Mouse (Mus musculus): ENCODE results near the gene Itm2c. TPM values are rescaled to one million over a fixed set of nuclear protein-coding genes. Genes with fewer than 3 reads are reported as not detected.

Itm2c gene
- polyA plus RNA-seq, 1 experiment from 2014 or later: 282 TPM

DNA sequence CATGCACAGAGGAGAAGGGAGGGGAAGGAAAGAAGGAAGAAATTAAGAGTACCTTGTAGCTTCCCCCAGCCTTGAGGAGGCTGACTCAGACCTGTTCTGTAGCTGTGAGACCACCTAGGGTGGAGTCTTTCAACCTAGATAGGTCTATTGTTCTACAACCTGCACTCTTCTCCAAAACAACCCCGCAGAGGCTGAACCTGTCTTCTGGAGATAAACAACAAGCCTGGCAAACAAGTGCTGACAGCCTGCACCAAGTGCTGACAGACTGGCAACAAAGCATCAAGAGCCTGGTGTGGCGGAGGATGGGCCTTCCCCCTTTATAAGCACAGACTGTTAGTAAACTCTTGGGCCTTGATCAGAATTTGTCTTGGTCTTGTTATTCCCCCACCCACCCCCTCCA, 23.5 kb upstream of the Itm2c start:
- peaks cover 3% of the 10 kb centered on the region; the same call in 1 of the 2 replicates for H3K9me3 ChIP-seq
- no peak overlapping the region for H3K27ac ChIP-seq
- no peaks in the 10 kb centered on the region for H3K36me3 ChIP-seq
- H3K9ac ChIP-seq: no peak overlapping the region
- no peaks in the 10 kb centered on the region for H3K27me3 ChIP-seq
- ATAC-seq (ENCODE audit: insufficient number of reproducible peaks, insufficient read depth, low FRiP score, low TSS enrichment, low read depth): no peak
- no peaks in the 10 kb centered on the region for H3K4me1 ChIP-seq
- no peak overlapping the region for H3K4me3 ChIP-seq
- no peak overlapping the region for H3K4me2 ChIP-seq
- 66% methylated on average over 2 of the region's 2 CpGs for WGBS

- Histone ChIP-seq H3K36me3 (no peaks in the 10 kb centered on the region), H3K4me3 (no peak overlapping the region), H3K9ac (no peak overlapping the region), H3K27me3 (no peaks in the 10 kb centered on the region), H3K4me1 (no peaks in the 10 kb centered on the region), H3K27ac (no peak overlapping the region), H3K4me2 (no peak overlapping the region), H3K9me3 (peaks cover 32% of the 10 kb centered on the region)
- ATAC-seq (ENCODE audit: insufficient number of reproducible peaks, insufficient read depth, low FRiP score, low TSS enrichment, low read depth): no peak
- 89% methylated on average over 12 of the region's 12 CpGs for WGBS
Observed at GRCm38 (mm10) chr1:85882003-85882402, 12.1 kb upstream of the Itm2c start.

DNA sequence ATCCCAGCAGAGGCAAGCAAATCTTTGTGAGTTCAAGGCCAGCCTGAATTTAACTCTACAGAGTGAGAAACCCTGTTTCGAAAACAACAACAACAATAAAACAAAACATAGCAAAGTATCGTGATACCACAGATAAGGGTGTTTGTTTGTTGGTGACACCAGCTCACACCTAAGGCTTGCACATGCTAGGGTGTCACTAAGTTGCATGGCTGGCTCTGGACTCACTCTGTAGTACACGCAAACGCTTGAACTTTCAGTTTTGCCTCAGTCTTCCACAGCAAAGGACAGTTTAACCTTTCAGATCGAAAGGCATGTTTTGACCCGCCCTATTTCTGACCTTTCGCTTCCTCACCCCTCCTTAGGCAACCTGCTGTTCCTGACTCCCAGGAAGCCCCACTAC, 6.9 kb upstream of the Itm2c start:
- H3K27me3 ChIP-seq: no peaks in the 10 kb centered on the region
- ATAC-seq (ENCODE audit: insufficient number of reproducible peaks, insufficient read depth, low FRiP score, low TSS enrichment, low read depth): no peak
- no peaks in the 10 kb centered on the region for H3K36me3 ChIP-seq
- H3K4me1 ChIP-seq: no peaks in the 10 kb centered on the region
- H3K9me3 ChIP-seq: peaks cover 9% of the 10 kb centered on the region; the same call in 1 of the 2 replicates
- no peak overlapping the region for H3K4me2 ChIP-seq
- 86% methylated on average over 7 of the region's 7 CpGs for WGBS
- no peak overlapping the region for H3K27ac ChIP-seq
- H3K4me3 ChIP-seq: no peak overlapping the region
- H3K9ac ChIP-seq: no peak overlapping the region

DNA sequence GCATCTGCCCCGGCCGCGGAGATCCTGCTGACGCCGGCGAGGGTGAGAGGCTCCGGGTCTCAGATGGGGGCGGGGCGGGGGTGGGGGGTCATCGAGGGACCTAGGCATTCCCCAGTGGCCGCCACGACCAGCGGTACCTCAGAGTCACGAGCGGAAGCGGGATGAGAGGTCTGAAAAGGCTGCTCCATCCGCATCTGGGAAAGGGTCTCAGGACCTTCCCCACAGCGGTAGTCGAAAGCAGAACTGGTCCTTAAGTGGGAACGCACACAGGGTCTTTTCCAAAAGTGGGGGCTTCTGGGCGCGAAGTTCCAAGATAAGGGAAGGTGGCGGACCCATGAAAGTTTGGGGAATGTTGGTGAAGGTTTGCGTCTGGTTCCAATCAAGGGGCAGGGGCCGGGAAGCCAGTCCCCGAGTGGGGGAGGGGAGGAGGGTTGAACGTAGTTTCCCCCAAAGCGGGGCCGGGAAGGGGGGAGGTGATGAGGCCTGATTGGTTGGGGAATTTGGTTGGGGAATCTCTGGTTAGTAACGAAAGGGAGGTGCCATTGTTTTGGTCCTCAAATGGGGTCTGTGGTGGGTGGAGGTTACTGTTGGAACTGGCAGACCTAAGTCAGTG, 773 bp downstream of the Itm2c start:
- H3K4me1 ChIP-seq: peaks cover 48% of the 10 kb centered on the region

GRCm38 (mm10) chr1:85895391-85895837, 1.3 kb downstream of the Itm2c start:
- 4% methylated on average over 15 of the region's 15 CpGs for WGBS
- peak; percentile 65 for ATAC-seq (ENCODE audit: insufficient number of reproducible peaks, insufficient read depth, low FRiP score, low TSS enrichment, low read depth)

More for the DNA sequence above, 773 bp downstream of the Itm2c start:
- Histone ChIP-seq H3K9ac (peak overlapping the region; percentile 86), H3K27me3 (no peaks in the 10 kb centered on the region), H3K9me3 (no peaks in the 10 kb centered on the region), H3K27ac (peak overlapping the region; percentile 95), H3K36me3 (no peaks in the 10 kb centered on the region), H3K4me3 (peak overlapping the region; percentile 85), H3K4me2 (peak overlapping the region; percentile 82)
- peak; percentile 40 for ATAC-seq (ENCODE audit: insufficient number of reproducible peaks, insufficient read depth, low FRiP score, low TSS enrichment, low read depth)
- WGBS: under 1% methylated on average over 30 of the region's 30 CpGs

GRCm38 (mm10) chr1:85896110-85896509, 2.0 kb downstream of the Itm2c start:
- Histone ChIP-seq H3K4me2 (peak overlapping the region; percentile 82), H3K27me3 (no peaks in the 10 kb centered on the region), H3K4me1 (peaks cover 61% of the 10 kb centered on the region), H3K9me3 (no peaks in the 10 kb centered on the region), H3K9ac (peak overlapping the region; percentile 86), H3K4me3 (peak overlapping the region; percentile 85), H3K27ac (peak overlapping the region; percentile 95), H3K36me3 (no peaks in the 10 kb centered on the region)
- 75% methylated on average over 5 of the region's 5 CpGs for WGBS
- no peak for ATAC-seq (ENCODE audit: insufficient number of reproducible peaks, insufficient read depth, low FRiP score, low TSS enrichment, low read depth)

More at GRCm38 (mm10) chr1:85895391-85895837, 1.3 kb downstream of the Itm2c start:
- H3K9ac ChIP-seq: peak overlapping the region; percentile 86
- peak overlapping the region; percentile 95 for H3K27ac ChIP-seq
- peak overlapping the region; percentile 85 for H3K4me3 ChIP-seq
- no peaks in the 10 kb centered on the region for H3K27me3 ChIP-seq
- H3K9me3 ChIP-seq: no peaks in the 10 kb centered on the region
- peaks cover 54% of the 10 kb centered on the region for H3K4me1 ChIP-seq
- peak overlapping the region; percentile 82 for H3K4me2 ChIP-seq
- no peaks in the 10 kb centered on the region for H3K36me3 ChIP-seq

GRCm38 (mm10) chr1:85896781-85897700, 3.0 kb downstream of the Itm2c start:
- H3K4me3 ChIP-seq: peak overlapping the region; percentile 85; the same call in 1 of the 2 replicates
- no peaks in the 10 kb centered on the region for H3K36me3 ChIP-seq
- peaks cover 70% of the 10 kb centered on the region for H3K4me1 ChIP-seq

GRCm38 (mm10) chr1:85897901-85898760, 4.0 kb downstream of the Itm2c start:
- ATAC-seq (ENCODE audit: insufficient number of reproducible peaks, insufficient read depth, low FRiP score, low TSS enrichment, low read depth): no peak
- Histone ChIP-seq H3K27ac (peak overlapping the region; percentile 73), H3K9me3 (no peaks in the 10 kb centered on the region), H3K27me3 (no peaks in the 10 kb centered on the region), H3K9ac (peak overlapping the region; percentile 55), H3K4me2 (peak overlapping the region; percentile 82), H3K4me1 (peaks cover 73% of the 10 kb centered on the region), H3K4me3 (peak overlapping the region; percentile 0; the same call in 1 of the 2 replicates), H3K36me3 (peaks cover 5% of the 10 kb centered on the region)
- WGBS: 11% methylated on average over 8 of the region's 8 CpGs

More at GRCm38 (mm10) chr1:85896781-85897700, 3.0 kb downstream of the Itm2c start:
- 45% methylated on average over 12 of the region's 12 CpGs for WGBS
- H3K27ac ChIP-seq: peak overlapping the region; percentile 73
- no peaks in the 10 kb centered on the region for H3K27me3 ChIP-seq
- ATAC-seq (ENCODE audit: insufficient number of reproducible peaks, insufficient read depth, low FRiP score, low TSS enrichment, low read depth): no peak
- peak overlapping the region; percentile 55 for H3K9ac ChIP-seq
- H3K9me3 ChIP-seq: no peaks in the 10 kb centered on the region
- peak overlapping the region; percentile 82 for H3K4me2 ChIP-seq

DNA sequence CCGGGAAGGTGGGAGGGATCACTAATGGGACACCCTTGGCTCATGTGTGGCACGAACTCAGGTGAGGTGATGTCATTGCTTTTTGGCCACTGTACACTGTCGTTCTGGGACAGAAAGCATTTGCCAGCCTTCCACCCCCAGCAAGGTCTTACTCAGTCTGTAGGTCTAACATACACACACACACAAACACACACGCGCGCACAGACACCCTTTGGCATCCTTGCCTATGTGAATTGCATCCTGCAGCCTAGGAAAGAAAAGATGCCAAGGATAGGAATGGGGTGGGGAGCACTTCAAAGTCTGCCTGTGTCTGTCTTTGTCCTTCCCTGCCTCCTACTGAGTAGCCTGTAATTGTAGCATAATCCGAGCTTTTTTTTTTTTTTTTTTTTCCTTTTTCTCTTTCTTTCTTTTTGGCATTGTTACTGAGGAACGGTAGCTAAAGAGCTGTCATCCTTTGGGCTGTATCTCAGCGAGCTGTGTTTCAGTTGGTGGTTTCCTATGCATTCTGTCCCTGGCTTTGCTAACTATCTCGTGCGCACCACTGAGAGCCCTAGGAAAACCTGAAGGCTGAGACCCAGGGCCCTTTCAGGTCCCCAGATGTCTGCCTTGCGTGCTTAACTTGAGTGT, 4.8 kb downstream of the Itm2c start:
- Histone ChIP-seq H3K27ac (peak overlapping the region; percentile 73), H3K27me3 (no peaks in the 10 kb centered on the region), H3K9ac (peak overlapping the region; percentile 36; the same call in 1 of the 2 replicates), H3K4me3 (no peak overlapping the region), H3K4me1 (peaks cover 69% of the 10 kb centered on the region), H3K4me2 (peak overlapping the region; percentile 82), H3K9me3 (no peaks in the 10 kb centered on the region), H3K36me3 (peaks cover 12% of the 10 kb centered on the region)
- WGBS: 35% methylated on average over 12 of the region's 12 CpGs
- no peak for ATAC-seq (ENCODE audit: insufficient number of reproducible peaks, insufficient read depth, low FRiP score, low TSS enrichment, low read depth)

- Histone ChIP-seq H3K27me3 (no peaks in the 10 kb centered on the region), H3K4me1 (peaks cover 68% of the 10 kb centered on the region), H3K36me3 (peaks cover 17% of the 10 kb centered on the region), H3K4me2 (peak overlapping the region; percentile 82; the same call in 1 of the 2 replicates), H3K27ac (peak overlapping the region; percentile 73), H3K4me3 (no peak overlapping the region), H3K9me3 (no peaks in the 10 kb centered on the region), H3K9ac (no peak overlapping the region)
- no peak for ATAC-seq (ENCODE audit: insufficient number of reproducible peaks, insufficient read depth, low FRiP score, low TSS enrichment, low read depth)
Observed at GRCm38 (mm10) chr1:85899388-85899761, 5.3 kb downstream of the Itm2c start.

All from embryonic facial prominence, embryonic 13.5 days (tissue).